Mouse (Mus musculus): ENCODE data around the gene Pqlc2. TPM values are rescaled to one million over a fixed set of nuclear protein-coding genes. Genes with fewer than 3 reads are reported as not detected.
A peak's percentile ranks its signal among the peaks of the same experiment; 100 is the strongest.

Gene Pqlc2
- total RNA-seq (2015) (3.5 and 5.6 TPM in 2 replicates), total RNA-seq (2017) (1.3 and 3.9 TPM in 2 replicates)

GRCm38 (mm10) chr4:139310171-139310898 is at the start of gene Pqlc2, which contains the start of gene Akr7a5:
Gene Pqlc2 (minus strand): TSS chr4:139310708.
Gene Akr7a5 (plus strand): TSS chr4:139310744.
- ATAC-seq (replicated peaks; ENCODE audit: poor library complexity): peak; percentile 70

DNA sequence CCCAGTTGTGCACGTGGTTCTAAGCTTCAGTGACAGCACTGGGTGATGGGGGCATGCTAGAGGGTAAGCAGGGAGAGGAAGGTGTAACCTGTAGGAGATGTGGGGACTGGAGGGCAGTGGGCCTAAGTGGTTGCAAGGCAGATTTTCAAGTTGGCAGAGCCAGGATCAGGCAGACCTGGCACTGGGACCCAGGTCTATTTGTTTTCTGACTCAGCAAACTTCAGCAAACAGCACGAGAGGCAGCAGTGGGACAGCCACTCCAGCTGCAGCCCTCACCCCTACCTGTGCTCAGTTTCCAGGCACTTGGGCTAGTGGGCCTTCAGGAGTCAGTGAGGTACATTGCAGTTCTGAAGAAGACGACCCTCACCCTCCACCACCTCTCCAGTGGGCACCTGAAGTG is 46.7 kb upstream of the Pqlc2 start:
- ATAC-seq (replicated peaks; ENCODE audit: poor library complexity): no peak

DNA sequence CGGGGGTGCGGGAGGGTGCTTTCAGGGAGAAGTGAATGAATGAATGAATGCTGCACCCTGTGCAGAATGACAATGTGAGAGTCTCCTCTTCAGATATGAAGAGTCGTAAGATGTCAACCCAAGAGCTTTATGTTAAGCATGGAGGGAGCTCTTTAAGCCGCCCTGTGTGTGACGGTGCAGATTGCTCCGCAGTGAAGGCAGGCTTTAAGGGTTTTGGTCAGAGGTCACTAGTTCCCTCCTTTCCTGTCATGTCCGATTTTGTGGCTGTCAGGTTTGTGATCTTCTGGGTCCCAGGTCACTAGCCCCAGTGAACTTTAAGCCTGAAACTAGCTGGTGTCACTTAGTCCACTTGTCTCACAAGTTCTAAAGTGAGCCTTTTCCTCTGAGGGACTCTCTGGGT is 42.3 kb upstream of the Pqlc2 start:
- peak; percentile 15; the same call in 1 of the 2 replicates for ATAC-seq (replicated peaks; ENCODE audit: poor library complexity)

- ATAC-seq (replicated peaks; ENCODE audit: poor library complexity): peak; percentile 93
These were observed 41.6 kb upstream of the Pqlc2 start, which contains the start of the genes Mrto4, Emc1 and Ubr4 for GRCm38 (mm10) chr4:139351931-139352711. Gene Mrto4 (minus strand): TSS chr4:139352576. Gene Emc1 (plus strand): TSS chr4:139352587. Gene Ubr4 (plus strand): TSS chr4:139352609.

- no peak for ATAC-seq (replicated peaks; ENCODE audit: poor library complexity)
These were observed 35.0 kb upstream of the Pqlc2 start for GRCm38 (mm10) chr4:139345416-139346019.

DNA sequence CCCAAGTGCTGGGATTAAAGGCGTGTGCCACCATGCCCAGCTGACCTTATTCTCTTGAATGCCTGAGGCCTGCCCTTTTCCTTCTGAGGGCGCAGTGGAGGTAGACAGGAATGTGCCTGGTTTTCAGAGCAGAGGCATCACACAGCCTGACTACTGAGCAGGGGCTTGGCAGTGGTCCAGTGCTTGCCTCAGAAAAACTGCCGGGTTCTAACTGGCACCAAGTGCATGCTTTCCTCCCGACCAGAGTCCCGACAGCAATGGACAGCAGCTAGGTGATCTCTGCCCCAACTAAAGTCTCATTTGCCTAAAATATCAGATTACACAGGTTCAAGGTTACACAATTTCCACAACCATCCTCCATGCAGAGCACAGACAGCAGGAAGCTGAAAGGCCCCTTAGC is 33.2 kb upstream of the Pqlc2 start:
- ATAC-seq (replicated peaks; ENCODE audit: poor library complexity): 0 out of 2 replicates have a peak, but pooled peaks have one; percentile 17

DNA sequence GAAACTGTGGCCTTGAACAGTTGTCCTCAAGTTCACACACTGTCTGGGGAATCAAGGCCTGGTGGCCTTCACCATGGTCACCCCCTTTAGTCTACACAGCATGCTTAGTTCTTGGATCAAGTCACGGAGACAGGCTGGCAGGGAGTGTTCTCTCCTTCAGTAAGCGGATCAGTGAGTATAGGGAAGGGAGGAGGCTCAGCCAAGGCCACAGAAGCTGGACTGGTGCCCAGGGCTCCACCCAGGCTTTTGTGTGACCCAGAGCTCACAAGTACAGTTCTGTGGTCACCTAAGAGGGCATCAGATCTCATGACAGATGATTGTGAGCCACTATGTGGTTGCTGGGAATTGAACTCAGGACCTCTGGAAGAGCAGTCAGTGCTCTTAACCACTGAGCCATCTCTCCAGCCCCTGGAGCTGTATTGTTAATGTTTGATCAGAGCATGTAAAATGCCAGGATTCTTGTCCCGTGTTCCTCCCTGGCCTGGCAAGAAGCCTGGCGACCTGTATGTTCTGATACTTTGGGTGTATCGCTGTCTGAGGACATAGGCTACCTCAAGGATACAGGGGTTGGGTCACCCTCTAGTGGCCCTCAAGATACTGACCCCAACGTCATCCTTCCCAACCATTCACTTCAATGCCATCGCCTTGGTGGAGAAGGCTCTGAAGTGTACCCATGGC is 31.2 kb upstream of the Pqlc2 start:
- peak; percentile 18; the same call in 1 of the 2 replicates for ATAC-seq (replicated peaks; ENCODE audit: poor library complexity)

DNA sequence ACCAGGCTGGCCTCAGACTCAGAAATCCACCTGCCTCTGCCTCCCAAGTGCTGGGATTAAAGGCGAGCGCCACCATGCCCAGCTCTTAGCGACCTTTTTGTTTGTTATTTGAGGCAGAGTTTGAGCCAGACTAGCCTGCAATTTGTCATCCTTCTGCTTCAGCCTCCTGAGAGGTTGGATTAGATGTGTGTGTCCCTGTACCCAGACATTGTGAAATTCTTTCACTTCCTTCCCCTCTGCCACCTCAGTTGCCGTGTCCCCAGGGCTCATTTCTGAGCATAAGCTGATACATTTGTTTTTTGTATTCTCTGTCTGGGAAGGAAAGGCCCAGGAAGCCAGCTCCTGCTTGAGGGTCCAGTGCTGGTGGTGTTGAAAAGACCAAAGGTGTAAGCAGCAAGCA is 30.3 kb upstream of the Pqlc2 start:
- ATAC-seq (replicated peaks; ENCODE audit: poor library complexity): peak; percentile 43; the same call in 1 of the 2 replicates

DNA sequence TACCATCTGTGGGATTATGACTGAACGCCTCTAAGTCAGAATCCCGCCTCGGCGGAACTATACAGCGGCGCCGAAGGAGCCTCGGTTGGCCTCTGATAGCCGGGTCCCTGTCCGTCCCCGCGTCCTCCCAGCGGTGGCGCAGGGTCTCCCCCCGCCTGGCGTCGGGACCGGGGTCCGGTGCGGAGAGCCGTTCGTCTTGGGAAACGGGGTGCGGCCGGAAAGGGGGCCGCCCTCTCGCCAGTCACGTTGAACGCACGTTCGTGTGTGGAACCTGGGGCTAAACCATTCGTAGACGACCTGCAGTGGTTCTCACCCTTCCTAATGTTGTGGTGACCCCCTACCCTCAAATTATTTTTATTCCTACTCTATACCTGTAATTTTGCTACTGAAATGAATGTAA is 27.6 kb upstream of the Pqlc2 start:
- ATAC-seq (replicated peaks; ENCODE audit: poor library complexity): no peak

DNA sequence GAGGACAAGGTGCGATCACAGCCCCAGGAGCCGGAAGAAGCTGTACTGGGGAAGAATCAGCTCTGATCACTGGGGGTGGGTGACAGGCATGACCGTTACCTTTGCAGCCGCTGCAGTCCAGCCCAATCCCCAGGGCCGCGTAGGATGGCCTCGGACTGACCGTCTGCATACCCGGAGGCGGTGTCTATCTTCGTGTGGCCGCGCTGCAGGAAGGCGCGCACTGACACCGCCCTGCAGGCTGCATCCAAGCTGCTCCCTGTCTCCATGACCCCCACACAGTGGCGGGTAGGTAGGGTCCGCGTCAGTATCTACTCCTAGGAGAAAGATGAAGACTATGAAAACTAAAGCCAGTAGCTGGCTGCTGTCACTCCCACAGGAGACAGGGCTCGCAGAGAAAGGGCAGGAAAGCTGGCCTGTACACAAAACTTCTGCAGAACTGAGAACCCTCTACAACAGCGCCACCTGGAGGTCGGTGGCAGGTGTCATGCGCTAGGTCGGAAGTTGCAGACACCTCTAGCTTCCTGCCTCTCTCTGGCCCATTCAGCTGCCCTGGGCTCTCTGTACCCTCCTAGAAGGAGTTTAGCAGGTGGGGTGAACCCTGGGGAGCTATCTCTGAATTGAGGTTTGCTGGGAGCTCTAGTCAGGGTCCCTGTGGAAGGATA is 26.4 kb upstream of the Pqlc2 start:
- peak; percentile 65 for ATAC-seq (replicated peaks; ENCODE audit: poor library complexity)

DNA sequence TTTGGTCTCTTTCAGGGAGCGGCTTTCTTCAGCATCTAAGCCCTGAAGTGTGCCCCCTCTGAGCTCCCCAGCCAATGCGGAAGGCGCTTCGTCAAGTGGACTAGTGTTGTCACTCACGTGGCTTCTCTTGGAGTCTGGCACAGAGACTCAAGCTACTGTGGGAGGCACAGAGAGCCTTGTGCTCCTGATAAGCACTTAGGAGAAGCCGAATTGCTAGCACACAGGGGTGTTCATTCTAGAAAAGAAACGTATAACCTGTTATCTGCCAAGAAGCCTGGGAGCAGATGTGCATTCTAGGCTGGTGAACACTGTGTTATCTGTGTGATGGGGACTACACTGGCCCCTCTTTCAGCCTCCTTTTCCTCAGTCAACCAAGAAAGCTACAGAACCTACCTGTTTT is 25.0 kb upstream of the Pqlc2 start:
- ATAC-seq (replicated peaks; ENCODE audit: poor library complexity): peak; percentile 79

GRCm38 (mm10) chr4:139334631-139335295 is 24.3 kb upstream of the Pqlc2 start:
- ATAC-seq (replicated peaks; ENCODE audit: poor library complexity): no peak

- ATAC-seq (replicated peaks; ENCODE audit: poor library complexity): peak; percentile 96
These were observed 20.1 kb upstream of the Pqlc2 start for GRCm38 (mm10) chr4:139330605-139331004.

DNA sequence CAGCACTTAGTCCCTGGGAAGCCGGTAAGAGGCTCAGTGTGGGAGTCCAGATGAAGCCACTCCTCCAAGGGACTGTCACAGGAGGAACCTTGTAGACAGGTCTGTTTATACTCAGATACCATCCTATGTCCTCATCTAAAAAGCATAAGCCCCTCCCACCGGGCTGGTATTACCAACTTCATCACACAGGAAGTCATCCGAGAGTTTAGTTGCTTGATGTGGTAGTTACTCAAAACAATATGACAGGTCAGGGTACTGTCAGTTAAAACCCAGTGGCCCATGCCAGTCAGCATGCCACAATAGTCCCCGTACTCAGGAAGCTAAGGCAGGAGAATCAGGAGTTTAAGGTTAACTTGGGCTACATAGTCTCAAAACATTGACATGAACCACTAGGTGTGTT is 9.2 kb upstream of the Pqlc2 start:
- ATAC-seq (replicated peaks; ENCODE audit: poor library complexity): no peak

GRCm38 (mm10) chr4:139318449-139318848 is 7.9 kb upstream of the Pqlc2 start:
- no peak for ATAC-seq (replicated peaks; ENCODE audit: poor library complexity)

GRCm38 (mm10) chr4:139312632-139313031 is 2.1 kb upstream of the Pqlc2 start:
- 0 out of 2 replicates have a peak, but pooled peaks have one; percentile 29 for ATAC-seq (replicated peaks; ENCODE audit: poor library complexity)

DNA sequence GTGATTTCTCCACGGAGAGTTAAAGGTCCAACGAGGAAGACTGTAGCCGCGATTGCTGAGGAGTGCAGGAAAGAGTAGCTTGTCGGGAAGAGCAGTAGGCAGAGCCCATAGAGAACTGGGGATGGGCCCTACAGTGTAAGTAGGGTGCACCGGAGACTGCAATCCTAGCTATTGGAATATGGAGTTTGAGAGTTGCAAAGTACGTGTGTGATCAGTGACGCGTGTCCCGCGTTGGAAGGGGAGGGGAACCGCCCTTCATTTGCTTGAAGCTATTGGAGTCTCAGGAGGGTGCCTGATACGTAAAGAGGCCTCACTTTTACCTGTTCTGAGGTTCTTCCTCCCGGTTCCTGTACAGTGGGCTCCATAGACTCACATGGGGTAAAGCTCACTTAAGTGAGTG is 1.2 kb upstream of the Pqlc2 start:
- ATAC-seq (replicated peaks; ENCODE audit: poor library complexity): no peak

DNA sequence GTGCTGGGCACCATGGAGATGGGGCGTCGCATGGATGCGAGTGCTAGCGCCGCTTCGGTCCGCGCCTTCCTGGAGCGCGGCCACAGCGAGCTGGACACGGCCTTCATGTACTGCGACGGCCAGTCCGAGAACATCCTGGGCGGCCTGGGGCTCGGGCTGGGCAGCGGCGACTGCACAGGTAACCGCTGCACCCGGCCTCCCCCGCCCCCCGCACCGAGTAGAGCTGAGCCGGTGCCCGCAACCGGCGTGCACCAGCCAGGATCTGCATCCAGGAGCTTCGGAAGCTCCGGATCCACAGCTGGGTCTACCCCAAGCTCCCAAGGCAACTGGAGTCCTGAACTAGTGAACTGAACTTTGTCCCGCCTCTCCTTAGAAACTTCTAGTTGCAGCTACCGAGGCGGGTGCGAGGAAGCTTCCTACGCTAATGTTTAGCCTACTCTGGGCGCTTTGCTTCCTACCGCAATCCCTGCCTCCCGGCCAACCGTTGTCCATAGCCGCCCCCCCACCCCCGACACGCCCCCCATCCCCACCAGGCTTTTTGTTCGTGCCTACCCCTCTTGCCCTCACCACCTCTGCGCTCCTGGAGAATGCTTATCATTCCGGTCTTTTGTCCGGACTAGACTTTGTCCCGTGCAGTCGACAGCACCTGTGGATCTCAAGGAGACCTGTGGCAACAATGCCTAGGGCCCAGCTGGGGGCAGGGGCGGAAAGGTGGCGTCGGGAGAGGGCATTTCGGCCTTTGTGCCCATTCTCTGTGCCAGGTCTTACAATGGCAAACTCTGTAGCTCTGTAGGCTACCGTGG is 592 bp upstream of the Pqlc2 start:
- ATAC-seq (replicated peaks; ENCODE audit: poor library complexity): 0 out of 2 replicates have a peak, but pooled peaks have one; percentile 8

DNA sequence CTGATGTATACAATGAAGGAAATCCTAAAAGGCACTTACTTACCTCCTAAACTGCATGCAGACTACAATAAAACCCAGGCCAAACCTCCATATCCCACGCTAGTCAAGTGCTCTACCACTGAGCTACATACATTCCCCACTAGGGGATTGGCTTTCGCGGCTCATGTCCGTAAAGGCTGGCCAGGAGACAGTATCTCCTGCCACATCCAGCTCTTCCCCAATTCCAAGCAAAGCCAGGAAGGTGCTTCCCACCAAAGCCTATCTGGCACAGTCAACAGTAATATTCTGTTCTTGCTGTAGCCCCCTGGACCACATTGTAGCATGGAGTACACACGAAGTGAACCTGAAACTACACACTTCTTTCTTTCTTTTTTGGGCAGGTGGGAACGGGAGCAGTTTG is 857 bp downstream of the Pqlc2 start:
- ATAC-seq (replicated peaks; ENCODE audit: poor library complexity): peak; percentile 27

All from megakaryocyte progenitor cell, adult 5-6 weeks (primary cell).